8 mouse cellular contexts compared by ENCODE assay signal in the genomic region with DNA sequence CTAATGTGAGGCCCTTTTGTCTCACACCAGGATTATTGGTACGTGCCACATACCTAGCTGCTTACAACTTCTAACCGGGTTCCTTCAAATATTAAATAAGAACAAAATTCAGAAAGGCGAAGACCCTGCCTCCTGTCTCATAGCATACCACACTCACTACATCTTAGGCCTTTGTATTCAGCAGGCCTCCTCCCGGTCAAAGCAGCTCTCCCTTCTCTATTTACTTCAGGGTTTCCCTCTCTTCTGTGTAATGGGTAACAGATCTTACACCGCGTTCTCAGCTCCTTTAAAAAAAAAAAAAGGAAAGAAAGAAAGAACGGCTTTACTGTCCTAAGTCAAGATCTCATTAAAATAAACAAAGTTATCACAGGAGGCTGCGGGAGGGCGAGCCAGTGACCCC. TPM values are rescaled to one million over a fixed set of nuclear protein-coding genes. Genes with fewer than 3 reads are reported as not detected.
A peak's percentile ranks its signal among the peaks of the same experiment; 100 is the strongest.
DNase-seq lines count a peak whose midpoint lies in the region; ATAC-seq and TF ChIP-seq lines count a peak whose summit lies in the region.

No protein-coding gene starts in this region.

- H3K9ac ChIP-seq in intestine, embryonic 14.5 days (ENCODE audit: low read length) = peak overlapping the region; percentile 92
- H3K9ac ChIP-seq in midbrain, postnatal 0 days (replicated peaks; ENCODE audit: low read length, poor library complexity, severe bottlenecking) = peak overlapping the region; percentile 84

- no peak for DNase-seq in layer of hippocampus, adult 2 months (ENCODE audit: low spot score in 2 of 2)
- no peak for DNase-seq in layer of hippocampus, adult 9-11 months
- DNase-seq in intestine, embryonic 14.5 days (ENCODE audit: low spot score) = peak; percentile 52
- no peak for DNase-seq in midbrain, postnatal 0 days (ENCODE audit: low spot score)
- no peak for DNase-seq in layer of hippocampus, adult 9-10 months (ENCODE audit: low spot score)
- DNase-seq in right cerebral cortex, postnatal 14 days = no peak
- no peak for DNase-seq in cerebellum, postnatal 25 days

- no peak for TF ChIP-seq POLR2A in cortical plate, adult 2 months (IDR thresholded peaks at IDR 0.05; ENCODE audit: extremely low read depth, insufficient read depth, low read length)

- WGBS in intestine, embryonic 14.5 days = 17% methylated on average over 9 of the region's 9 CpGs
- WGBS in midbrain, postnatal 0 days = 17% methylated on average over 9 of the region's 9 CpGs

- H3K27me3 ChIP-seq in intestine, embryonic 14.5 days (replicated peaks; ENCODE audit: control insufficient read depth, insufficient read depth, low read length) = no peaks in the 10 kb centered on the region
- no peaks in the 10 kb centered on the region for H3K27me3 ChIP-seq in midbrain, postnatal 0 days (ENCODE audit: insufficient read depth, low read length)

- H3K9me3 ChIP-seq in intestine, embryonic 14.5 days (ENCODE audit: control insufficient read depth, low read length) = no peaks in the 10 kb centered on the region
- no peaks in the 10 kb centered on the region for H3K9me3 ChIP-seq in midbrain, postnatal 0 days (ENCODE audit: low read length)

- peaks cover 36% of the 10 kb centered on the region for H3K36me3 ChIP-seq in intestine, embryonic 14.5 days (ENCODE audit: control insufficient read depth, insufficient read depth, low read length)
- H3K36me3 ChIP-seq in midbrain, postnatal 0 days (ENCODE audit: insufficient read depth, low read length) = 0 out of 2 replicates have a peak, but pooled peaks cover 5% of the 10 kb centered on the region

- H3K4me2 ChIP-seq in intestine, embryonic 14.5 days (ENCODE audit: low read length) = peak overlapping the region; percentile 79
- peak overlapping the region; percentile 100 for H3K4me2 ChIP-seq in midbrain, postnatal 0 days (ENCODE audit: low read depth, low read length, poor library complexity, severe bottlenecking)

- peak overlapping the region; percentile 87 for H3K4me3 ChIP-seq in layer of hippocampus, adult 2 months
- peak overlapping the region; percentile 53 for H3K4me3 ChIP-seq in cortical plate, adult 2 months (ENCODE audit: insufficient read depth, low read length)
- H3K4me3 ChIP-seq in intestine, embryonic 14.5 days (ENCODE audit: low read depth, low read length) = peak overlapping the region; percentile 67
- H3K4me3 ChIP-seq in midbrain, postnatal 0 days (ENCODE audit: low read depth, low read length) = peak overlapping the region; percentile 90

- TF ChIP-seq CTCF in layer of hippocampus, adult 2 months (conservative IDR thresholded peaks at IDR 0.05) = no peak
- TF ChIP-seq CTCF in cortical plate, adult 2 months (IDR thresholded peaks at IDR 0.05; ENCODE audit: extremely low read depth, insufficient read depth, low read length) = no peak
- TF ChIP-seq CTCF in midbrain, postnatal 0 days (IDR thresholded peaks at IDR 0.05) = no peak

- ATAC-seq in intestine, embryonic 14.5 days (replicated peaks; ENCODE audit: low FRiP score, low TSS enrichment, low read depth) = no peak
- ATAC-seq in midbrain, postnatal 0 days (ENCODE audit: low FRiP score) = no peak

- H3K27ac ChIP-seq in layer of hippocampus, adult 2 months = peak overlapping the region; percentile 90
- H3K27ac ChIP-seq in cortical plate, adult 2 months (ENCODE audit: insufficient read depth, low read length) = no peak overlapping the region
- H3K27ac ChIP-seq in intestine, embryonic 14.5 days (ENCODE audit: low read depth) = peak overlapping the region; percentile 95
- peak overlapping the region; percentile 78 for H3K27ac ChIP-seq in midbrain, postnatal 0 days (ENCODE audit: low read depth, low read length)

- H3K4me1 ChIP-seq in cortical plate, adult 2 months (ENCODE audit: control insufficient read depth, insufficient read depth, low read length) = no peaks in the 10 kb centered on the region
- H3K4me1 ChIP-seq in intestine, embryonic 14.5 days (replicated peaks; ENCODE audit: control insufficient read depth, insufficient read depth, low read length) = peaks cover 17% of the 10 kb centered on the region
- H3K4me1 ChIP-seq in midbrain, postnatal 0 days (ENCODE audit: insufficient read depth, low read length) = peaks cover 8% of the 10 kb centered on the region; the same call in 1 of the 2 replicates

RNA-seq across cellular contexts. Expression of a gene that starts 0.8 kb away (rescaled TPM):
- 10 to 100 TPM; 18.2 to 18.3 TPM for total RNA-seq in layer of hippocampus, adult 2 months (2021)
- 11.8 and 12.2 TPM in 2 replicates for polyA plus RNA-seq in cortical plate, adult 2 months (2012; rRNA removed)
- 125 and 136 TPM in 2 replicates for polyA plus RNA-seq in intestine, embryonic 14.5 days (2014; fragmentation: Nextera tagmentation; extraction: Ambion mirVana)
- 20.7 and 21.8 TPM in 2 replicates for total RNA-seq in midbrain, postnatal 0 days (2014; rRNA removed)
- 50.8 and 51.2 TPM in 2 replicates for polyA plus RNA-seq in midbrain, postnatal 0 days (2015; fragmentation: Nextera tagmentation; extraction: Ambion mirVana)

RNA-seq across cellular contexts. Expression of a gene that starts 0.9 kb away (rescaled TPM):
- total RNA-seq in layer of hippocampus, adult 2 months (2021) = 1 to 10 TPM; 1.8 to 3.5 TPM
- polyA plus RNA-seq in cortical plate, adult 2 months (2012; rRNA removed) = 1.7 and 2.5 TPM in 2 replicates
- 37.2 and 41.4 TPM in 2 replicates for polyA plus RNA-seq in intestine, embryonic 14.5 days (2014; fragmentation: Nextera tagmentation; extraction: Ambion mirVana)
- 4.8 and 8.5 TPM in 2 replicates for total RNA-seq in midbrain, postnatal 0 days (2014; rRNA removed)
- 2.5 and 2.9 TPM in 2 replicates for polyA plus RNA-seq in midbrain, postnatal 0 days (2015; fragmentation: Nextera tagmentation; extraction: Ambion mirVana)

RNA-seq across cellular contexts. Expression of a gene that starts 6.2 kb away (rescaled TPM):
- 10 to 100 TPM; 23.1 to 24.8 TPM for total RNA-seq in layer of hippocampus, adult 2 months (2021)
- 27.2 and 27.8 TPM in 2 replicates for polyA plus RNA-seq in cortical plate, adult 2 months (2012; rRNA removed)
- 14.4 and 18.6 TPM in 2 replicates for polyA plus RNA-seq in intestine, embryonic 14.5 days (2014; fragmentation: Nextera tagmentation; extraction: Ambion mirVana)
- total RNA-seq in midbrain, postnatal 0 days (2014; rRNA removed) = 14.1 and 14.3 TPM in 2 replicates
- 11.7 and 14.7 TPM in 2 replicates for polyA plus RNA-seq in midbrain, postnatal 0 days (2015; fragmentation: Nextera tagmentation; extraction: Ambion mirVana)

RNA-seq across cellular contexts. Expression of a gene that starts 13.4 kb away (rescaled TPM):
- 1 to 10 TPM; 1.3 to 1.5 TPM for total RNA-seq in layer of hippocampus, adult 2 months (2021)
- 2.8 and 4.3 TPM in 2 replicates for polyA plus RNA-seq in cortical plate, adult 2 months (2012; rRNA removed)
- polyA plus RNA-seq in intestine, embryonic 14.5 days (2014; fragmentation: Nextera tagmentation; extraction: Ambion mirVana) = 0.43 TPM in 1 of 2 replicates, not detected in the other
- 1.0 and 2.0 TPM in 2 replicates for total RNA-seq in midbrain, postnatal 0 days (2014; rRNA removed)
- 0.29 and 0.39 TPM in 2 replicates for polyA plus RNA-seq in midbrain, postnatal 0 days (2015; fragmentation: Nextera tagmentation; extraction: Ambion mirVana)

RNA-seq across cellular contexts. Expression of a gene that starts 13.4 kb away (rescaled TPM):
- not detected for total RNA-seq in layer of hippocampus, adult 2 months (2021)
- 0.40 TPM in 1 of 2 replicates, not detected in the other for polyA plus RNA-seq in cortical plate, adult 2 months (2012; rRNA removed)
- polyA plus RNA-seq in intestine, embryonic 14.5 days (2014; fragmentation: Nextera tagmentation; extraction: Ambion mirVana) = not detected in 2 replicates
- not detected in 2 replicates for total RNA-seq in midbrain, postnatal 0 days (2014; rRNA removed)
- polyA plus RNA-seq in midbrain, postnatal 0 days (2015; fragmentation: Nextera tagmentation; extraction: Ambion mirVana) = not detected in 2 replicates
